Mouse (Mus musculus) bone marrow macrophage, adult 2 months (primary cell): Measurements from ENCODE around the gene Mmp25.

Experiments used
- CTCF ChIP-seq: IDR thresholded peaks from 2 replicates; pipeline ENCODE4 v1.5.1; 2012; ENCODE audit warnings: low read depth, mild to moderate bottlenecking, low read length, moderate library complexity
- POLR2A ChIP-seq: IDR thresholded peaks from 2 replicates; pipeline ENCODE4 v1.6.1; 2012; ENCODE audit warnings: mild to moderate bottlenecking, low read depth, low read length, borderline replicate concordance

- TF ChIP-seq CTCF (no peak), POLR2A (no peak)
Observed at GRCm38 (mm10) chr17:23683226-23683625, 38.1 kb upstream of the Mmp25 start.
